Mouse (Mus musculus): ENCODE measurements around the gene Capsl.

Capsl gene

DNA sequence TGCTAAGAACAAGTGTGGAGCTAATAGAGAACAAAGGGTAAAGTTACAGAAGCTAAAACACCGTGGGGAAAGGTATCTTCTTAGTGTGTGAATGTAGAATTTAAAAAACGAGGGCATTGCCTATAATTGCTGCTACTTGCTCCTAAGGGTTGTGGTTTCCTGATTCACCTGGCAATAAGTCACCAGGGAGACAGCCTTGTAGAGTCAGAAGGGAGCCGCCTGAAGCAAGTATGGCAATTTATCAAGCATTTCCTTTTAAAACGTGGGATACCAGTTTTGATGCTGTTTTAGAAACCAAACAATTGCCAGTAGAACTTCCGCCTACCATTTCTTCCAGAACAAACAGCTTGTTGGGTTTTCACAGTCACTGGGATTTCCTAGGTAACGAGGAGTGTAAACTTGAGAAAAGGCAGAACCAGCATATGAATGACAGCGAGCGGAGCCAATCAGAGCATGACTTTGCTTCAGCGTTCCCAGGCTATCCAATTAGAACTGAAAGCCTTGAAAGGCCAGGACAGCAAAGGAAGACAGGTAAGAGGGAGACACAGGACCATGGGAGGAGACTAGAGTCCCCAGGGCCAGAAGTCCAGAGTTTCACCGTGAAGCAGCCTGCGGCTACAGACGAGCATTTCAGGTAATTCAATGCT is at the start of gene Capsl:
TSS of gene Capsl (plus strand) at position 495 of the 647 bp plus-strand sequence.
- in situ Hi-C loops (cut with MboI; ENCODE audit: low sequenced_read_pairs): no loop called here

DNA sequence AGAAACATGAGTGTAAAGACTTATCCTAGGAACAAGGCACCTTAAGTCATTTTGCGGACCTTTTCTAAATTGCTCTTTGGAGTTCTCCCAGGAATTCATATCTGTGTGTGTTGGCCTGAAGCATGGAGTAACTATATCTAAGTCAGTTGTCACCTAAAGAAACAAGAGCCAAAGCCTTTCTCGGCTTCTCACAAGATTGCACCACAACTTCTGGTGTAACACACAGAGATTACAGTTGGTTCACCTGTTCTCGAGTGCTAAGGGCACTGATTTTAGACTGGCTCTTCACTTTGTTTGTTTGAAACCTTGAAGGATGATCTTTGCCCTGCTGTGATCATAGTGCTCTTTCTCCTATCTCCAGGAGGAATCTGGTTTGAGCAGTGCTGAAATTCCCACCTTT is 26.4 kb upstream of the Capsl start:
- in situ Hi-C loops (cut with MboI; ENCODE audit: low sequenced_read_pairs): no loop called here

- in situ Hi-C loops (cut with MboI; ENCODE audit: low sequenced_read_pairs): no loop called here
These were observed 14.7 kb upstream of the Capsl start for GRCm38 (mm10) chr15:9421163-9421562.

GRCm38 (mm10) chr15:9427849-9428248 is 8.0 kb upstream of the Capsl start:
- in situ Hi-C loops (cut with MboI; ENCODE audit: low sequenced_read_pairs): no loop called here

DNA sequence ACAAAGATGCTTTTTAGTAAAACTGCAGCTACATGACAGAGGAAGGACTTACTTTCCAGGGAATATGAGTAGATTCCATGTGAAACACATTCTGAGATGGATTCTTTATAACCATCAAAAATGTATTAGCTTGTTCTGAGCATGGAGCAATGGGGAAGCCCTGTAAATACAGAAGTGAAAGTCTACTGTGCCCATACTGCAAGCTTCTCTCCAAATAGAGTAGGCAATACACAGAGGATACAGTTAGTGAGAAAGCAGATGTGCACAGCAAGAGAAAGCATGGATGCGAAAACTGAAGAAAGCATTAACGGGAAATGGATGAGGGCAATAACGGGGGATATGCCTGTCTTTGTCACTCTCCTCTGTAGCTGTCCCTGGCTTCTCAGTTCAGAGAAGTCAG is 6.0 kb upstream of the Capsl start:
- in situ Hi-C loops (cut with MboI; ENCODE audit: low sequenced_read_pairs): no loop called here

DNA sequence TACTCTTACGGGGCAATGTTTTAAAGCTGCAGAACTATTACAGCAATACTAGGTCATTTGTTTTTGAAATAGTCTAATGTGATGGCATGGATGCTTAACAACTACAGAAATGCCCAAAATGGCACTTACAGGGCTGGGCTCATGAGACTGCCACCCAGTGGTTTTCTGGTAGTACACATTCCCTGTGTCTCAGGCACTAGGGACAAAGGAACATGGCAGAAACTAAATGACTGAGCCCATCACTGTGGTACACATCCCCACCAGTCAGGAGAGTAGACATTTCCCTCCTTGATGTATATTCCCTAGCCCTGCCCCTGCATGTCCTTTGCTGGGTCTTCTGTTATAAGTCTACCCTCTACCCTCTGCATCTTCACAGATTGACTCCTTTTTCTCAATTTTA is 16.2 kb downstream of the Capsl start:
- in situ Hi-C loops (cut with MboI; ENCODE audit: low sequenced_read_pairs): loop anchor here (10.0 to 25.0 kb wide), 2 partner anchors 285 to 863 kb away; partner anchors contain the start of gene Spef2

DNA sequence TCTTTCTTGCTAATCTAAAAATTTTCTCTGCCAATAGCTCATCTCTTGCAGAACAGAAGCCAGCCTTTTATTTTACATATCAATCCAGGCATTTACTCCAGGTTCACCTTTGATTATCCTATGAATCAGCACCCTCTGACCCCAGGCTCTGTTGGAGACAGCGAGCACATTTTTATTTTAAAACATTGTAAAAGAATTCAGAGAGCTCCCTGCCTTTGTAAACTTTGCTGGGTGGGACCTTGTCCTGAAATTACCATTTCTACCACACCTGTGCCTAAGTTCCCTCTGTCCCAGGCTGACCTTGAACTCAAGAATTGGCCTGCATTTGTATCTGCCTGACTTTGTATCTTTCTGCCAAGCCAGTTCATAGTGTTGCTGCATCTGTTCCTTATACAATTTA is 17.0 kb downstream of the Capsl start:
- in situ Hi-C loops (cut with MboI; ENCODE audit: low sequenced_read_pairs): loop anchor here (10.0 to 25.0 kb wide), 2 partner anchors 284 to 862 kb away; partner anchors contain the start of gene Spef2

DNA sequence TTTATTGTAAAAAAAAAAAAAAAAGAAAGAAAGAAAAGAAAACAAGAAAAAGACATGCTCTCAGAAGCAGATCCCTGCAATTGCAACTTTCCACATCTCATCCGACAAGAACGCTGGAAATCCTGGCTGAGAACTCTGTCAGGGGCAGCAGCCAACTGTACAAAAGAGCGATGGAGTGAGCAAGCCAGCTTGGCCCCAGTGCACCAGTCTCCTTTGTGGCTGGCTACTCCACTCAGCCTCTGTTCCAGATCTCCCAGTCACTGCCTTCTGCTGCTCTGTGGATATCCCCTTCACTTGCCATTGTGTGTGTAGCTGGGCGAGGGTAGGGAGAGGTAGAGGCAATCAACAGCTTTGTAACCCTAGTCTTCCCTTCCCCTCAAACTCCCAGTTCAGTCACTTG is 18.4 kb downstream of the Capsl start:
- in situ Hi-C loops (cut with MboI; ENCODE audit: low sequenced_read_pairs): loop anchor here (10.0 to 25.0 kb wide), 2 partner anchors 283 to 861 kb away; partner anchors contain the start of gene Spef2

- in situ Hi-C loops (cut with MboI; ENCODE audit: low sequenced_read_pairs): loop anchor here (10.0 to 25.0 kb wide), 2 partner anchors 282 to 860 kb away; partner anchors contain the start of gene Spef2
These were observed 19.4 kb downstream of the Capsl start for GRCm38 (mm10) chr15:9455241-9455640.

DNA sequence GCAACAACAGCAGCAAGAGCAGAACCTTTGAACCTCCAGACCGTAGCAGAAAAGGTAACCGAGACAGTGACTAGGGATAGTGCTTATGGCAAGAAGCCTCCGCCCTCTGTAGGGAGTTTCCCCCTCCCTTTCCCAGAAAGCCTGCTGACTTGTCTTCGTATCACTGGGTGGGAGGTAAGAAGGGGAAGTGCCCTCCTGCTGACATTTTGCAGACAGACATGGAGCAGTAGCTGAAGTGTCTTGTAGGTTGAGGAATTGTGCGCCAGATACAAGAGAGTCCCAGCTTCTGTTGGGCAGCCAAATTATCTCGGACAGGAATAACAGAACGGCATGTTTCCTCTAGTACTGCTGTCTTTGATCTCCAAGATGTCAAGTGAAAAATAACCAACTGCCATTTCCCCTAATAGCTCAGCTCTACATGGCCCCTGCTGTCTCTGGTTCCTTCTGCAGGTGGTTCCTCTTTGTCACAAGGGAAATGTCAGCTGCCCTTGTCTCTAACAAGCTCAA is 27.7 kb downstream of the Capsl start:
- in situ Hi-C loops (cut with MboI; ENCODE audit: low sequenced_read_pairs): loop anchor here (10.0 to 25.0 kb wide), 2 partner anchors 101 to 274 kb away; partner anchors contain the start of gene Spef2

DNA sequence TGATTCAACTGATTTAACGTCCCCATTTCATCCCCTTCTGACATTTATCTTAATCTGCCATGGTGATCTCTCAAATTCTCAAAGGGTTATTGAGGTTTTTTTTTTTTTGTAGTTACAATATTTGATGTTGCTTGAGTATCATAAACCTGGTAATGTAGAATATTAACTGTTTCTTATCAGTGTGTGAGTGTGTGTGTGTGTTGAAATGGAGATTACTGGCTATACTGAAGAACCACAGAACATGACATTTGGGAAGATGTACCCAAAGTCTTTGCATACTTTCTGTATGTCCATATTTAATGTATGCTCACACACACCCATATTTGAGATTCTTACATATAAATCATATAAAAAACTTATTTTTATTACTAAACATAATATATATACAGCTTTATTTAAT is 28.2 kb downstream of the Capsl start:
- in situ Hi-C loops (cut with MboI; ENCODE audit: low sequenced_read_pairs): loop anchor here (10.0 to 25.0 kb wide), 2 partner anchors 101 to 273 kb away; partner anchors contain the start of gene Spef2

DNA sequence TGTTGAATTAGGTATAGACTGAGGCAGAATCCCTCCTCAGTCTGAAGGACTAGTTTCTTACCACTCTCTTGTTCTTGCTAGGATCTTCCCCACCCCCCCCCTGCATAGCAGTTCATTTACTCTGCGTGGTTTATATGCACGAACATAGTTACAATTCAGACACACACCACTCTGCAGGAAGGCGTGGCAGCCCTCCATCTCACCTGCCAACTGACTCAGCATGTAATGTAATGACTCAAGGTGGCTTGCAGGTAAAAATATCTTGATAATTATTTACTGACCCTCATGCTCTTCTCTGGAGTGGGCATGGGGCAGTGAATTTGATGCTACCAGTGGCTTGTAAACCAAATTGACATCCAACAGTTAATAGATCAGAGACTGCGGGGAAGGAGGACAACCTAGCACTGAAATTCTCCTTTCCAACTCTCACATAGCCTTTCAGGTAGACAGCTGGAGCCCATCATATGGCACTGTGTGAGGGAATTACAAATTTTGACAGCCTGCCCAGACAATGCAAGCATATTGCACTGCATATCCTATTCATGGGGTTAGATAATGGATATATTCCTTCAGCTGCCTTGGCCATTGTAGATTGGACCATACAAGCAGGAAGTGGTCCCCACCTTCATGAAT is 35.3 kb downstream of the Capsl start:
- in situ Hi-C loops (cut with MboI; ENCODE audit: low sequenced_read_pairs): loop anchor here (25.0 kb wide), 1 partner anchor 266 kb away; the partner anchor contains the start of gene Spef2

GRCm38 (mm10) chr15:9472167-9472566 is 36.3 kb downstream of the Capsl start:
- in situ Hi-C loops (cut with MboI; ENCODE audit: low sequenced_read_pairs): loop anchor here (25.0 kb wide), 1 partner anchor 265 kb away; the partner anchor contains the start of gene Spef2

DNA sequence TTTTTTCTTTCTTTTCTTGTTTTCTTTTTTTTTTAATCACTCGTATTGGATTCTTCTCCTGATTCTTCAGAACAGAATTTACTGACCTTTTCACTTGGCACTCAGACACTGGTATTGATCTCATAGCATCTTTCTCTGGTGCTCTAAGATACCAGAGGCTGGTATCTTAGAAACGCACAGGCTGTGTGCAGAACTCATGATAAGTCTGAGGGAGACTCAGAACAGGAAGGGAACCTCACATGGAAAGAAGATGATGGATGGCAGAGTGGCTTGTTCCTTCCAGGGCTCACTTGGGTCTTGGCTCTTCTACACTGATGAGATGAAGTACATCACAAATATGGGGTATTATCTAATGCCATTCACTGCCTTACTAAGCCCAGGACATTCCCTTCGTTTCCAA is 36.8 kb downstream of the Capsl start:
- in situ Hi-C loops (cut with MboI; ENCODE audit: low sequenced_read_pairs): loop anchor here (25.0 kb wide), 1 partner anchor 265 kb away; the partner anchor contains the start of gene Spef2

DNA sequence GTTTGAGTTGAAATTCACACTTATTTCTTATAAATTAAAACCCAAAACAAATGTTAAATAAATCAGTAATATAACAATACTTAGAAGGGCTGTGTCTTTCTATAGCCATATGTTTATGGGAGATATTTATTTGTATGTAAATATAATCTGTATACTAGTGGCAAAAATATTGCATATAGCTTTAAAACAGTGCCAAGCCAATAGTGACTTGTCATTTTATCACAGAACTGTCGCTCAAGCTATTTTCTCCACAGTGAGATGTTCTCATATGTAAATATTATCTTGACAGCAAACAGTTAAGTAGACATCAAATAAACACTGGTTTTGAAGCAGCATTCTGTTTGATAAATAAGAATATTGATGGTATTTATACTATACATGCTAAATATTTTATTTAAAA is 37.4 kb downstream of the Capsl start:
- in situ Hi-C loops (cut with MboI; ENCODE audit: low sequenced_read_pairs): loop anchor here (25.0 kb wide), 1 partner anchor 264 kb away; the partner anchor contains the start of gene Spef2

- in situ Hi-C loops (cut with MboI; ENCODE audit: low sequenced_read_pairs): no loop called here
These were observed 53.7 kb downstream of the Capsl start for GRCm38 (mm10) chr15:9489417-9490118.

DNA sequence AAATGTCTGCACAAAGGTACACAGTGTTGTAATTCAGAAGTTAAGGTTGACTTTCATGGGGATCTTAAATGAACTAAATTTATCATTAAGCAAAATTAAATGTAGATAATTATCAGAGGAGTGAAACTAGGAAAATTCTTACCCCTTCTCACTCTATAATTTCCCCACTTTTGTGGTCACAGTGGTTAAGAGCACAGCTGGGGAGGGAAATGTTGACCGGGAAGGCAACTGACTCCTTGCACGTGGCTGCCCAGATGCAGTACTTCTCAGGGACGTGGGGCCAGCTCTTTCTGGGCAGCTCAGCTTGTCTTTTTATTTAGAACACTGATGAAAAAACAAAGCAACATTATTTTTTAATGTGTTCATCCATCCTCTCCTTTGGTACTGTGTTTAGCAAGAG is 56.2 kb downstream of the Capsl start:
- in situ Hi-C loops (cut with MboI; ENCODE audit: low sequenced_read_pairs): no loop called here
